Mouse (Mus musculus) kidney, adult 11 months (tissue): ENCODE measurements around the gene Prrx2.
"Not testable (repeated sequence)": the region's sequence is repeated elsewhere in the genome, so short reads cannot be mapped to it uniquely, and the experiment has no call there.

Experiments
- DNase-seq: peaks from one replicate; pipeline ENCODE4 v3.0.0; 2022

Prrx2 gene

GRCm38 (mm10) chr2:30915376-30915775, 80.6 kb downstream of the Prrx2 start:
- no peak for DNase-seq

- DNase-seq = not testable (repeated sequence)
These were observed 81.2 kb downstream of the Prrx2 start for GRCm38 (mm10) chr2:30915933-30916332.

GRCm38 (mm10) chr2:30917649-30918048, 82.9 kb downstream of the Prrx2 start:
- no peak for DNase-seq

- no peak for DNase-seq
These were observed 83.4 kb downstream of the Prrx2 start for GRCm38 (mm10) chr2:30918126-30918525.

GRCm38 (mm10) chr2:30918780-30919329, 84.1 kb downstream of the Prrx2 start:
- DNase-seq = peak; percentile 35

- DNase-seq = no peak
These were observed 85.4 kb downstream of the Prrx2 start for GRCm38 (mm10) chr2:30920216-30920615.

GRCm38 (mm10) chr2:30923099-30923498, 88.3 kb downstream of the Prrx2 start:
- DNase-seq = no peak

- no peak for DNase-seq
These were observed 90.4 kb downstream of the Prrx2 start for GRCm38 (mm10) chr2:30925181-30925580.

GRCm38 (mm10) chr2:30926381-30926780, 91.6 kb downstream of the Prrx2 start:
- DNase-seq = no peak

- DNase-seq = no peak
These were observed 92.5 kb downstream of the Prrx2 start for GRCm38 (mm10) chr2:30927151-30927781.

GRCm38 (mm10) chr2:30927844-30928628, 93.3 kb downstream of the Prrx2 start:
- peak; percentile 49 for DNase-seq

- DNase-seq = no peak
These were observed 94.2 kb downstream of the Prrx2 start for GRCm38 (mm10) chr2:30928893-30929482.

- peak; percentile 60 for DNase-seq
These were observed 94.8 kb downstream of the Prrx2 start, which contains the start of gene Ptges for GRCm38 (mm10) chr2:30929483-30930045. Gene Ptges (minus strand): TSS chr2:30929863.

- DNase-seq = not testable (repeated sequence)
These were observed 96.1 kb downstream of the Prrx2 start for GRCm38 (mm10) chr2:30930846-30931245.
